Mouse (Mus musculus): ENCODE measurements around the gene Il10ra. TPM values are rescaled to one million over a fixed set of nuclear protein-coding genes. Genes with fewer than 3 reads are reported as not detected.

Il10ra gene
- polyA plus RNA-seq, 1 experiment from 2014 or later, result 0.63 TPM

- Histone ChIP-seq H3K9me3 (ENCODE audit: control insufficient read depth, low read length) (no peaks in the 10 kb centered on the region), H3K4me2 (ENCODE audit: low read length) (no peak overlapping the region), H3K4me3 (ENCODE audit: control insufficient read depth in 1 of 2, insufficient read depth in 1 of 2, low read depth in 1 of 2, low read length in 2 of 2) (no peak overlapping the region), H3K27ac (replicated peaks in 1 of 2; ENCODE audit: control insufficient read depth in 1 of 2, insufficient read depth in 1 of 2, low read depth in 2 of 2, low read length in 2 of 2) (no peak overlapping the region), H3K36me3 (ENCODE audit: control insufficient read depth, insufficient read depth, low read length) (no peaks in the 10 kb centered on the region), H3K27me3 (ENCODE audit: control insufficient read depth, insufficient read depth, low read length) (no peaks in the 10 kb centered on the region), H3K9ac (ENCODE audit: low read length) (no peak overlapping the region), H3K4me1 (ENCODE audit: control insufficient read depth in 2 of 2, insufficient read depth in 2 of 2, low read length in 2 of 2) (no peaks in the 10 kb centered on the region)
- ATAC-seq (ENCODE audit: insufficient number of reproducible peaks, insufficient read depth, low FRiP score, low read depth), result no peak
- WGBS, result 64% methylated on average over 3 of the region's 3 CpGs
Measured at GRCm38 (mm10) chr9:45219644-45220043, 49.3 kb downstream of the Il10ra start.

- no peaks in the 10 kb centered on the region for H3K9me3 ChIP-seq (ENCODE audit: control insufficient read depth, low read length)
- no peak overlapping the region for H3K27ac ChIP-seq (replicated peaks in 1 of 2; ENCODE audit: control insufficient read depth in 1 of 2, insufficient read depth in 1 of 2, low read depth in 2 of 2, low read length in 2 of 2)
- no peak overlapping the region for H3K4me2 ChIP-seq (ENCODE audit: low read length)
- 59% methylated on average over 11 of the region's 11 CpGs for WGBS
- no peak overlapping the region for H3K9ac ChIP-seq (ENCODE audit: low read length)
- H3K27me3 ChIP-seq (ENCODE audit: control insufficient read depth, insufficient read depth, low read length), result no peaks in the 10 kb centered on the region
- no peak overlapping the region for H3K4me3 ChIP-seq (ENCODE audit: control insufficient read depth in 1 of 2, insufficient read depth in 1 of 2, low read depth in 1 of 2, low read length in 2 of 2)
- no peak for ATAC-seq (ENCODE audit: insufficient number of reproducible peaks, insufficient read depth, low FRiP score, low read depth)
- H3K36me3 ChIP-seq (ENCODE audit: control insufficient read depth, insufficient read depth, low read length), result no peaks in the 10 kb centered on the region
- no peaks in the 10 kb centered on the region for H3K4me1 ChIP-seq (ENCODE audit: control insufficient read depth in 2 of 2, insufficient read depth in 2 of 2, low read length in 2 of 2)
Measured at GRCm38 (mm10) chr9:45215526-45216179, 53.3 kb downstream of the Il10ra start.

GRCm38 (mm10) chr9:45212001-45212400 is 56.9 kb downstream of the Il10ra start:
- H3K27ac ChIP-seq (replicated peaks in 1 of 2; ENCODE audit: control insufficient read depth in 1 of 2, insufficient read depth in 1 of 2, low read depth in 2 of 2, low read length in 2 of 2), result no peak overlapping the region
- no peaks in the 10 kb centered on the region for H3K9me3 ChIP-seq (ENCODE audit: control insufficient read depth, low read length)
- WGBS, result 86% methylated on average over 6 of the region's 6 CpGs
- no peaks in the 10 kb centered on the region for H3K4me1 ChIP-seq (ENCODE audit: control insufficient read depth in 2 of 2, insufficient read depth in 2 of 2, low read length in 2 of 2)
- no peak for ATAC-seq (ENCODE audit: insufficient number of reproducible peaks, insufficient read depth, low FRiP score, low read depth)
- peaks cover 4% of the 10 kb centered on the region; the same call in 1 of the 2 replicates for H3K27me3 ChIP-seq (ENCODE audit: control insufficient read depth, insufficient read depth, low read length)
- no peaks in the 10 kb centered on the region for H3K36me3 ChIP-seq (ENCODE audit: control insufficient read depth, insufficient read depth, low read length)
- no peak overlapping the region for H3K4me2 ChIP-seq (ENCODE audit: low read length)
- H3K9ac ChIP-seq (ENCODE audit: low read length), result no peak overlapping the region
- no peak overlapping the region for H3K4me3 ChIP-seq (ENCODE audit: control insufficient read depth in 1 of 2, insufficient read depth in 1 of 2, low read depth in 1 of 2, low read length in 2 of 2)

- 65% methylated on average over 7 of the region's 7 CpGs for WGBS
- H3K9ac ChIP-seq (ENCODE audit: low read length), result no peak overlapping the region
- H3K4me1 ChIP-seq (ENCODE audit: control insufficient read depth in 2 of 2, insufficient read depth in 2 of 2, low read length in 2 of 2), result no peaks in the 10 kb centered on the region
- H3K27ac ChIP-seq (replicated peaks in 1 of 2; ENCODE audit: control insufficient read depth in 1 of 2, insufficient read depth in 1 of 2, low read depth in 2 of 2, low read length in 2 of 2), result no peak overlapping the region
- H3K36me3 ChIP-seq (ENCODE audit: control insufficient read depth, insufficient read depth, low read length), result no peaks in the 10 kb centered on the region
- no peak overlapping the region for H3K4me3 ChIP-seq (ENCODE audit: control insufficient read depth in 1 of 2, insufficient read depth in 1 of 2, low read depth in 1 of 2, low read length in 2 of 2)
- no peak overlapping the region for H3K4me2 ChIP-seq (ENCODE audit: low read length)
- H3K27me3 ChIP-seq (ENCODE audit: control insufficient read depth, insufficient read depth, low read length), result peaks cover 4% of the 10 kb centered on the region; the same call in 1 of the 2 replicates
- H3K9me3 ChIP-seq (ENCODE audit: control insufficient read depth, low read length), result no peaks in the 10 kb centered on the region
- ATAC-seq (ENCODE audit: insufficient number of reproducible peaks, insufficient read depth, low FRiP score, low read depth), result no peak
Measured at GRCm38 (mm10) chr9:45207015-45207743, 61.8 kb downstream of the Il10ra start.

GRCm38 (mm10) chr9:45206121-45206520 is 62.8 kb downstream of the Il10ra start:
- no peak for ATAC-seq (ENCODE audit: insufficient number of reproducible peaks, insufficient read depth, low FRiP score, low read depth)
- H3K27ac ChIP-seq (replicated peaks in 1 of 2; ENCODE audit: control insufficient read depth in 1 of 2, insufficient read depth in 1 of 2, low read depth in 2 of 2, low read length in 2 of 2), result no peak overlapping the region
- no peaks in the 10 kb centered on the region for H3K9me3 ChIP-seq (ENCODE audit: control insufficient read depth, low read length)
- peaks cover 4% of the 10 kb centered on the region; the same call in 1 of the 2 replicates for H3K27me3 ChIP-seq (ENCODE audit: control insufficient read depth, insufficient read depth, low read length)
- H3K36me3 ChIP-seq (ENCODE audit: control insufficient read depth, insufficient read depth, low read length), result no peaks in the 10 kb centered on the region
- H3K4me3 ChIP-seq (ENCODE audit: control insufficient read depth in 1 of 2, insufficient read depth in 1 of 2, low read depth in 1 of 2, low read length in 2 of 2), result no peak overlapping the region
- no peak overlapping the region for H3K4me2 ChIP-seq (ENCODE audit: low read length)
- H3K9ac ChIP-seq (ENCODE audit: low read length), result no peak overlapping the region
- 64% methylated on average over 4 of the region's 4 CpGs for WGBS
- no peaks in the 10 kb centered on the region for H3K4me1 ChIP-seq (ENCODE audit: control insufficient read depth in 2 of 2, insufficient read depth in 2 of 2, low read length in 2 of 2)

- no peak for ATAC-seq (ENCODE audit: insufficient number of reproducible peaks, insufficient read depth, low FRiP score, low read depth)
- no peak overlapping the region for H3K4me3 ChIP-seq (ENCODE audit: control insufficient read depth in 1 of 2, insufficient read depth in 1 of 2, low read depth in 1 of 2, low read length in 2 of 2)
- H3K36me3 ChIP-seq (ENCODE audit: control insufficient read depth, insufficient read depth, low read length), result no peaks in the 10 kb centered on the region
- no peaks in the 10 kb centered on the region for H3K9me3 ChIP-seq (ENCODE audit: control insufficient read depth, low read length)
- H3K9ac ChIP-seq (ENCODE audit: low read length), result no peak overlapping the region
- H3K4me1 ChIP-seq (ENCODE audit: control insufficient read depth in 2 of 2, insufficient read depth in 2 of 2, low read length in 2 of 2), result no peaks in the 10 kb centered on the region
- 78% methylated on average over 5 of the region's 5 CpGs for WGBS
- no peak overlapping the region for H3K4me2 ChIP-seq (ENCODE audit: low read length)
- H3K27me3 ChIP-seq (ENCODE audit: control insufficient read depth, insufficient read depth, low read length), result peaks cover 4% of the 10 kb centered on the region; the same call in 1 of the 2 replicates
- no peak overlapping the region for H3K27ac ChIP-seq (replicated peaks in 1 of 2; ENCODE audit: control insufficient read depth in 1 of 2, insufficient read depth in 1 of 2, low read depth in 2 of 2, low read length in 2 of 2)
Measured at GRCm38 (mm10) chr9:45205143-45205542, 63.8 kb downstream of the Il10ra start.
